Mouse (Mus musculus) cerebellum, adult 2 months (tissue): ENCODE measurements around the gene Cactin.

ENCODE experiments used
- CTCF ChIP-seq: fragments of 200-500 bp; IDR thresholded peaks from 2 replicates; pipeline ENCODE4 v1.5.1; 2011; ENCODE audit warnings: low read depth, mild to moderate bottlenecking, control low read depth, low read length, moderate library complexity, borderline replicate concordance; ENCODE audit not compliant: insufficient read depth
- POLR2A ChIP-seq: fragments of 200-500 bp; IDR thresholded peaks from 2 replicates; pipeline ENCODE4 v1.6.1; 2011; ENCODE audit warnings: low read length, control low read depth, borderline replicate concordance; ENCODE audit not compliant: insufficient read depth

DNA sequence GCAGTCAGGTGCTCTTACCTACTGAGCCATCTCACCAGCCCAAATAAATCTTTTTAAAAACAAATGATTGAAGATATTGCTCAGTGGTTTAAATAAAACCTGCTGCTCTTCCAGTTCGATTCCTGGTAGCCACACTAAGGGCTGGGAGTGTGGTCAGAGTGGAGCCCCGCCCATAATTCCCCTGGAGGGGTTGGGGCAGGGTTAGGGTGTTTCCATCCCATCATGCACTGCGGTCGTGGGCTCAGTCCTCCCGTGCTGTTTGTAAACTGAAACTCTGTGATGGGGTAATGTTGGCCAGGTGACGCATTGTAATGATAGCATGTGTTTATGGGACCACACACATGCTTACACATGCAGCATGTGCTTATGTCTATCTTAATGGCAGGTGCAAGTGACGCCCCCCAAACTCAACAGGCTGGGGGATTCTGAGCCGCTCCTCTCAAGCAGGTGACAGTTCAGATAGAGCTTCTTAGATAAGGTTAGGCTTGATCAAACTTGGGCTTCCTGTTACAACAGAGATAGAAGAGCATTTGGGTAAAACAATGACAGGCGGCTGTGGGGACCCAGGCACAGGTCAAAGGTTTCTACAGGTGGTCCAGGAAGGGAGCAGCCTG lies 30.9 kb downstream of the Cactin start:
- no peak for TF ChIP-seq POLR2A
- TF ChIP-seq CTCF: no peak
